ENCODE assay signal across 9 mouse cellular contexts in the genomic region with DNA sequence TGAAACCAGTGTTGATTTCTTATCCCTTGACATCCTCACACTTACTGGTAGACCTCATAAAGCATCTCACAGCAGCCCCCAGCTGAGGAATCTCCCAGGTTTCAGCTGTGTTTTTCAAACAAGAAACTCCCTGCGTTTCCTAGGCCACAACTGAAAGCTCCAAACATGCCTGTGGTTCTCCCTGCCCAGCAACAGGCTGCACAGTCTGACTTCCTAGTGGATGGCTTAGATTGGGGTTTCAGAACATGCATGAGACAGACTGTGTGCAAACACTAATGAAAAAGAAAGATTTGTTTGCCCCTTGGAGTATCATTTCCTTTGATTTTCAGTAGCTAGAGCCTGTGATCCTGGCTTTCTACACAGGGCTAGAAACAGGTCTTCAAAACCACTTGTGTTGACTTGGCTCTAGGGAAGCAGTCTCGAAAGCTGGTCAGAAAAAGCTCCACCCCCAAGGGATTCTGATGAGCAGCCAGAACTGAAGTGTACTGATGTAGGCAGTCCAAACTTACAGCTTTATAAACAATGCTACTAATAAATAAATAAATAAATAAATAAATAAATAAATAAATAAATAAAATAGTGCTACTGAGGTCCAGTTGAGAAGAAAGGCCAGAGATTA. TPM values are rescaled to one million over a fixed set of nuclear protein-coding genes. Genes with fewer than 3 reads are reported as not detected.
DNase-seq lines count a peak whose midpoint lies in the region; ATAC-seq lines count a peak whose summit lies in the region.
"Had no signal": no experiment of that assay in that cellular context is flagged by ENCODE, and none has a peak within 500 bp of the region (broad histone marks: within the 10 kb centered on the region; RNA-seq: fewer than 3 reads in every experiment).

A gene (minus strand): TSS at position 68 of the 619 bp plus-strand sequence.

- intact Hi-C loops in left cerebral cortex, postnatal 14 days (cut with DNase I) = no loop called here

- no peaks in the 10 kb centered on the region for H3K9me3 ChIP-seq in heart, embryonic 13.5 days

- no peak within 1 kb of the TSS for H3K4me3 ChIP-seq in heart, embryonic 13.5 days

- H3K9ac ChIP-seq in heart, embryonic 13.5 days = no peak within 1 kb of the TSS

- no peak for ATAC-seq in heart, embryonic 13.5 days (ENCODE audit: extremely low read depth, insufficient number of reproducible peaks, low FRiP score, low TSS enrichment)
- ATAC-seq in megakaryocyte progenitor cell, adult 5-6 weeks (replicated peaks; ENCODE audit: poor library complexity) = no peak
- no peak for ATAC-seq in granulocyte monocyte progenitor cell, adult 5-6 weeks (replicated peaks; ENCODE audit: poor library complexity, severe bottlenecking)

- DNase-seq in layer of hippocampus, adult 8-10 months (ENCODE audit: low spot score in 2 of 2) = no peak
- no peak for DNase-seq in layer of hippocampus, adult 9-10 months (ENCODE audit: low spot score)
- no peak for DNase-seq in adrenal gland, postnatal 4 days (ENCODE audit: low spot score in 2 of 2)
- DNase-seq in left cerebral cortex, postnatal 14 days (ENCODE audit: low spot score in 2 of 2) = no peak
- no peak for DNase-seq in adipocyte (ENCODE audit: low spot score)

- 60% methylated on average over 2 of the region's 2 CpGs for WGBS in heart, embryonic 13.5 days

- peaks cover 11% of the 10 kb centered on the region for H3K4me1 ChIP-seq in heart, embryonic 13.5 days

- no peaks in the 10 kb centered on the region for H3K27me3 ChIP-seq in heart, embryonic 13.5 days (replicated peaks)

- no peak within 1 kb of the TSS for H3K27ac ChIP-seq in heart, embryonic 13.5 days (replicated peaks)

- no peak within 1 kb of the TSS for H3K4me2 ChIP-seq in heart, embryonic 13.5 days

- no peaks in the 10 kb centered on the region for H3K36me3 ChIP-seq in heart, embryonic 13.5 days

RNA-seq across cellular contexts. Expression of the gene that starts here (rescaled TPM):
- total RNA-seq in layer of hippocampus, adult 8-10 months (2022) = 10 to 100 TPM; 10.2 to 17.6 (median 15.2) TPM
- total RNA-seq in adrenal gland, postnatal 4 days (2021) = 10 to 100 TPM; 64.0 to 65.0 TPM
- polyA plus RNA-seq in heart, embryonic 13.5 days (2015; fragmentation: Nextera tagmentation; extraction: Ambion mirVana) = 205 and 242 TPM in 2 replicates
- 10 to 100 TPM; 16.7 to 21.0 TPM for total RNA-seq in left cerebral cortex, postnatal 14 days (2021)
- not detected in 2 replicates for total RNA-seq in megakaryocyte progenitor cell, adult 5-6 weeks (2015)
- not detected in 2 replicates for total RNA-seq in megakaryocyte progenitor cell, adult 5-6 weeks (2017)
- not detected in 2 replicates for total RNA-seq in granulocyte monocyte progenitor cell, adult 5-6 weeks (2014; fragmentation: Nextera tagmentation)
- total RNA-seq in granulocyte monocyte progenitor cell, adult 5-6 weeks (2017) = not detected in 2 replicates
- total RNA-seq: MEL had no signal

Comparison
In these comparisons a context has a peak if more than half of its experiments do, and no peak if none do; other contexts are left out.
1. RNA of the gene that starts here (total RNA-seq): 64.0 to 65.0 TPM in adrenal gland, postnatal 4 days, 16.7 to 21.0 TPM in left cerebral cortex, postnatal 14 days and 10.2 to 17.6 TPM in layer of hippocampus, adult 8-10 months; not detected in megakaryocyte progenitor cell, adult 5-6 weeks and not detected in granulocyte monocyte progenitor cell, adult 5-6 weeks; every median in the first group is over 10 times any median in the second.